Mouse (Mus musculus) ES-E14 (cell line): ENCODE results near the gene Nipal3. TPM values are rescaled to one million over a fixed set of nuclear protein-coding genes. Genes with fewer than 3 reads are reported as not detected.
A peak's percentile ranks its signal among the peaks of the same experiment; 100 is the strongest.

ENCODE experiments used
- DNase-seq: peaks from one replicate; pipeline ENCODE4 v3.0.0-alpha.2; 2013; ENCODE audit warnings: low read depth, low spot score
- H3K27ac ChIP-seq: 2 replicates; pipeline ENCODE4 v1.5.1; 2012; ENCODE audit warnings: low read depth, mild to moderate bottlenecking, low read length, moderate library complexity, mixed read lengths; ENCODE audit not compliant: poor library complexity, insufficient read depth, severe bottlenecking
- H3K36me3 ChIP-seq: 2 replicates; pipeline ENCODE4 v1.6.1; 2012; ENCODE audit warnings: mild to moderate bottlenecking, low read length, moderate library complexity, mixed read lengths; ENCODE audit not compliant: control insufficient read depth, poor library complexity, insufficient read depth, severe bottlenecking
- H3K4me1 ChIP-seq, 2 experiments: fragments of 150-350 bp in 1 of 2; sonication (generic) in 1 of 2; 2 replicates each; pipeline ENCODE4 v1.6.1; 2012; ENCODE audit warnings: low read length in 2 of 2, mild to moderate bottlenecking in 1 of 2, mixed read lengths in 1 of 2; ENCODE audit not compliant: control insufficient read depth in 2 of 2, insufficient read depth in 2 of 2, poor library complexity in 1 of 2
- H3K4me3 ChIP-seq, 2 experiments: fragments of 150-350 bp in 1 of 2; sonication (generic) in 1 of 2; 2 replicates each; pipeline ENCODE4 v1.5.1; 2012; ENCODE audit warnings: low read length in 2 of 2, low read depth in 1 of 2, mild to moderate bottlenecking in 1 of 2, mixed read lengths in 1 of 2; ENCODE audit not compliant: insufficient read depth in 1 of 2, poor library complexity in 1 of 2, severe bottlenecking in 1 of 2
- H3K9ac ChIP-seq: 2 replicates; pipeline ENCODE4 v1.6.1; 2012; ENCODE audit warnings: low read depth, mild to moderate bottlenecking, low read length, mixed read lengths; ENCODE audit not compliant: poor library complexity, insufficient read depth, severe bottlenecking
- H3K9me3 ChIP-seq: fragments of 150-350 bp; sonication (generic); 2 replicates; pipeline ENCODE4 v1.6.1; 2012; ENCODE audit warnings: low read depth, mild to moderate bottlenecking, low read length; ENCODE audit not compliant: control insufficient read depth, insufficient read depth
- CHD2 ChIP-seq: IDR thresholded peaks from 2 replicates; pipeline ENCODE4 v1.6.1; 2014; ENCODE audit warnings: mild to moderate bottlenecking, low read depth, low read length, inconsistent platforms
- HCFC1 ChIP-seq: IDR thresholded peaks from 2 replicates; pipeline ENCODE4 v1.6.1; 2012; ENCODE audit warnings: low read length, inconsistent platforms, borderline replicate concordance; ENCODE audit not compliant: insufficient read depth
- MAFK ChIP-seq: IDR thresholded peaks from 2 replicates; pipeline ENCODE4 v1.6.1; 2014; ENCODE audit warnings: mild to moderate bottlenecking, low read depth, low read length, inconsistent platforms; ENCODE audit not compliant: insufficient read depth
- ZC3H11A ChIP-seq: IDR thresholded peaks from 2 replicates; pipeline ENCODE4 v1.6.1; 2012; ENCODE audit warnings: low read depth, mild to moderate bottlenecking, inconsistent platforms, low read length, borderline replicate concordance
- ZNF384 ChIP-seq: IDR thresholded peaks from 2 replicates; pipeline ENCODE4 v1.6.1; 2012; ENCODE audit warnings: low read depth, low read length, inconsistent platforms
- in situ Hi-C, 2 experiments: fragments of 600-800 bp; cut with MboI; formaldehyde crosslinking; loops; one replicate each; pipeline ENCODE4 v1.15.1; 2025; ENCODE audit warnings: low sequenced_read_pairs in 2 of 2, inconsistent platforms in 1 of 2; ENCODE audit not compliant: unreplicated experiment in 2 of 2
- total RNA-seq: library from RNA; depleted of rRNA; stranded (reverse); fragments of 300-350 nt; gene quantifications from 2 replicates; pipeline ENCODE4 v1.2.3, GENCODE M21; 2012; rRNA removed

Nipal3 gene
- total RNA-seq: 15.3 and 35.0 TPM in 2 replicates

GRCm38 (mm10) chr4:135494521-135495396 is at the start of gene Nipal3, which contains the start of gene Stpg1:
TSS of gene Nipal3 (minus strand) at chr4:135495038.
TSS of gene Stpg1 (plus strand) at chr4:135494790.
- in situ Hi-C loops: no loop called here
- H3K36me3 ChIP-seq: no peaks in the 10 kb centered on the region
- no peaks in the 10 kb centered on the region for H3K9me3 ChIP-seq
- TF ChIP-seq CHD2 (peak; percentile 78), MAFK (no peak)
- H3K4me3 ChIP-seq: peak within 1 kb of the TSS; percentile 89 to 95
- peak within 1 kb of the TSS; percentile 76 for H3K9ac ChIP-seq
- H3K4me1 ChIP-seq: peaks cover 3 to 8% of the 10 kb centered on the region in 2 experiments; a peak in 1 of 4 replicates
- DNase-seq: peak; percentile 95
- no peak within 1 kb of the TSS for H3K27ac ChIP-seq

GRCm38 (mm10) chr4:135544284-135544683 is 49.4 kb upstream of the Nipal3 start:
- no peak overlapping the region for H3K4me3 ChIP-seq
- TF ChIP-seq CHD2: no peak
- no peak overlapping the region; the same call in 1 of the 2 replicates for H3K27ac ChIP-seq
- H3K9me3 ChIP-seq: no peaks in the 10 kb centered on the region
- H3K4me1 ChIP-seq: peaks cover 19 to 43% of the 10 kb centered on the region in 2 experiments
- no peak for DNase-seq
- no peak overlapping the region for H3K9ac ChIP-seq
- peaks cover 8% of the 10 kb centered on the region for H3K36me3 ChIP-seq
- in situ Hi-C loops: no loop called here

GRCm38 (mm10) chr4:135540057-135540456 is 45.2 kb upstream of the Nipal3 start:
- H3K9me3 ChIP-seq: no peaks in the 10 kb centered on the region
- H3K4me1 ChIP-seq: peaks cover 9 to 16% of the 10 kb centered on the region in 2 experiments
- in situ Hi-C loops: no loop called here
- no peak overlapping the region for H3K9ac ChIP-seq
- no peak for TF ChIP-seq HCFC1
- no peak for TF ChIP-seq CHD2
- no peak for TF ChIP-seq MAFK
- TF ChIP-seq ZC3H11A: no peak
- TF ChIP-seq ZNF384: no peak
- H3K27ac ChIP-seq: no peak overlapping the region; the same call in 1 of the 2 replicates
- H3K36me3 ChIP-seq: peaks cover 8% of the 10 kb centered on the region
- H3K4me3 ChIP-seq: no peak overlapping the region
- no peak for DNase-seq

- no peak overlapping the region for H3K27ac ChIP-seq
- peaks cover 8% of the 10 kb centered on the region for H3K36me3 ChIP-seq
- no peak overlapping the region for H3K4me3 ChIP-seq
- H3K9ac ChIP-seq: no peak overlapping the region
- no peak for TF ChIP-seq MAFK
- no peak for TF ChIP-seq ZNF384
- no peak for TF ChIP-seq CHD2
- no peak for TF ChIP-seq ZC3H11A
- TF ChIP-seq HCFC1: no peak
- DNase-seq: no peak
- no peaks in the 10 kb centered on the region for H3K9me3 ChIP-seq
- peaks cover 4 to 11% of the 10 kb centered on the region in 2 experiments; a peak in 3 of 4 replicates for H3K4me1 ChIP-seq
- in situ Hi-C loops: no loop called here
Measured at GRCm38 (mm10) chr4:135539056-135539455, 44.2 kb upstream of the Nipal3 start.

- Histone ChIP-seq H3K9me3 (no peaks in the 10 kb centered on the region), H3K4me1 (peaks cover 6 to 22% of the 10 kb centered on the region in 2 experiments), H3K27ac (no peak overlapping the region), H3K9ac (no peak overlapping the region), H3K36me3 (no peaks in the 10 kb centered on the region), H3K4me3 (no peak overlapping the region)
- TF ChIP-seq ZC3H11A (no peak), HCFC1 (no peak), CHD2 (no peak), MAFK (no peak), ZNF384 (no peak)
- in situ Hi-C loops: no loop called here
- DNase-seq: no peak
Measured at GRCm38 (mm10) chr4:135535021-135535420, 40.2 kb upstream of the Nipal3 start.
